8 mouse cellular contexts compared by ENCODE assay signal in the genomic region with DNA sequence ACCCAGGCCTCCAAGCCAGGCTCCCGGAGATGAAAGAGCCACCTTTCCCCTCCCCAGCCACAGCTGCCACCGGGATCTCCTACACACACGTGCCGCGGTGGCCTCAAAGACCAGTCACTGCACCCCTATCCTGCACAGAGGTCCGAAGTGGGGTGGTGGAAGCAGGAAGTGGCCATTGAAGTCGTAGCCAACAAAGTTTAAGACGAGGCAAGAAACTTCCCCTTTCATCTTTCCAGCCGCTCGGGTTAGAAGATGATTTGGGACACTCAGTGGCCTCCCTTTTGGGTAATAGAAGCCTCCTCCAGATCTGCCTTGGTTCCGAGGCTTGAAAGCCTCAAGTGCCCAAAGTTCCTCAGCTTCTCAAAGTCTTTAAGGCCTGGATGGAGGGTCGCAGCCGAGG. TPM values are rescaled to one million over a fixed set of nuclear protein-coding genes. Genes with fewer than 3 reads are reported as not detected.
DNase-seq lines count a peak whose midpoint lies in the region; ATAC-seq and TF ChIP-seq lines count a peak whose summit lies in the region.

No protein-coding gene starts in this region.

- no peaks in the 10 kb centered on the region for H3K27me3 ChIP-seq in heart, embryonic 14.5 days (ENCODE audit: control insufficient read depth, insufficient read depth, low read length)
- H3K27me3 ChIP-seq in G1E (ENCODE audit: insufficient read depth, low read length): no peaks in the 10 kb centered on the region
- no peaks in the 10 kb centered on the region for H3K27me3 ChIP-seq in forebrain, postnatal 0 days (ENCODE audit: insufficient read depth, low read length)

- H3K36me3 ChIP-seq in heart, embryonic 14.5 days (ENCODE audit: control insufficient read depth, insufficient read depth, low read length): no peaks in the 10 kb centered on the region
- H3K36me3 ChIP-seq in G1E (replicated peaks) (peaks cover 73% of the 10 kb centered on the region), macrophage (ENCODE audit: inconsistent target) (no peaks in the 10 kb centered on the region)
- H3K36me3 ChIP-seq in forebrain, postnatal 0 days (ENCODE audit: insufficient read depth): no peaks in the 10 kb centered on the region

- peak overlapping the region; percentile 99 for H3K4me2 ChIP-seq in heart, embryonic 14.5 days (ENCODE audit: low read length)
- peak overlapping the region; percentile 97 for H3K4me2 ChIP-seq in forebrain, postnatal 0 days (ENCODE audit: low read depth)

- peaks cover 80% of the 10 kb centered on the region for H3K79me2 ChIP-seq in macrophage (ENCODE audit: inconsistent target)

- peaks cover 56 to 68% of the 10 kb centered on the region in 2 experiments for H3K4me1 ChIP-seq in heart, embryonic 14.5 days (ENCODE audit: control insufficient read depth in 2 of 2, insufficient read depth in 2 of 2, low read length in 2 of 2)
- peaks cover 85% of the 10 kb centered on the region for H3K4me1 ChIP-seq in G1E (ENCODE audit: insufficient read depth, low read depth, low read length)
- peaks cover 27% of the 10 kb centered on the region for H3K4me1 ChIP-seq in forebrain, postnatal 0 days (ENCODE audit: insufficient read depth)

- H3K4me3 ChIP-seq in heart, embryonic 14.5 days (ENCODE audit: control insufficient read depth in 1 of 2, insufficient read depth in 1 of 2, low read depth in 1 of 2, low read length in 2 of 2): peak overlapping the region; percentile 63 to 83
- H3K4me3 ChIP-seq in G1E (ENCODE audit: low read depth, low read length): peak overlapping the region; percentile 81
- H3K4me3 ChIP-seq in forebrain, postnatal 0 days (ENCODE audit: low read depth, low read length): peak overlapping the region; percentile 78
- H3K4me3 ChIP-seq in macrophage (ENCODE audit: inconsistent target): peak overlapping the region; percentile 58

- WGBS in heart, embryonic 14.5 days: 5% methylated on average over 13 of the region's 13 CpGs
- WGBS in forebrain, postnatal 0 days: 2% methylated on average over 13 of the region's 13 CpGs
- 0% methylated on average over 13 of the region's 13 CpGs for WGBS in macrophage (ENCODE audit: missing documents)

- ATAC-seq in heart, embryonic 14.5 days (ENCODE audit: insufficient number of reproducible peaks, insufficient read depth, low FRiP score, low read depth): no peak
- ATAC-seq in G1E (ENCODE audit: extremely low read depth, insufficient number of reproducible peaks, low FRiP score, poor library complexity, severe bottlenecking): no peak
- ATAC-seq in forebrain, postnatal 0 days: no peak
- ATAC-seq in activated CD4-positive, CD25-positive, alpha-beta regulatory T cell, adult 4 months: no peak

- H3K9me3 ChIP-seq in heart, embryonic 14.5 days (ENCODE audit: control insufficient read depth, low read length): no peaks in the 10 kb centered on the region
- H3K9me3 ChIP-seq in G1E (replicated peaks): 0 out of 2 replicates have a peak, but pooled peaks cover 3% of the 10 kb centered on the region
- no peaks in the 10 kb centered on the region for H3K9me3 ChIP-seq in forebrain, postnatal 0 days (ENCODE audit: low read length)

- intact Hi-C loops in heart, postnatal 36 days (cut with DNase I): loop anchor here (1.0 kb wide), 2 partner anchors 16 to 26 kb away; partner anchors contain the start of gene Elmsan1

- TF ChIP-seq CTCF in G1E (IDR thresholded peaks at IDR 0.05; ENCODE audit: low read depth, low read length): no peak
- no peak for TF ChIP-seq CTCF in forebrain, postnatal 0 days (IDR thresholded peaks at IDR 0.05; ENCODE audit: low read depth)

- H3K27ac ChIP-seq in heart, embryonic 14.5 days (replicated peaks in 1 of 2; ENCODE audit: control insufficient read depth in 1 of 2, insufficient read depth in 1 of 2, low read depth in 2 of 2, low read length in 2 of 2): peak overlapping the region in 1 of 2 experiments; percentile 97; a peak in 2 of 4 replicates
- peak overlapping the region; percentile 95; the same call in 1 of the 2 replicates for H3K27ac ChIP-seq in forebrain, postnatal 0 days (ENCODE audit: low read depth, low read length)
- peak overlapping the region; percentile 68 for H3K27ac ChIP-seq in macrophage

- peak overlapping the region; percentile 93 for H3K9ac ChIP-seq in heart, embryonic 14.5 days (ENCODE audit: low read length)
- H3K9ac ChIP-seq in forebrain, postnatal 0 days: peak overlapping the region; percentile 79

- DNase-seq in heart, postnatal 36 days: no peak
- no peak for DNase-seq in G1E (ENCODE audit: low spot score)
- no peak for DNase-seq in forebrain, postnatal 0 days
- DNase-seq in adrenal gland, adult 18-20 months (ENCODE audit: low spot score in 2 of 2): no peak
- no peak for DNase-seq in left cerebral cortex, adult 9 months (ENCODE audit: low spot score in 2 of 2)

RNA-seq across cellular contexts. Expression of gene Elmsan1, which starts 26.4 kb away (rescaled TPM):
- polyA plus RNA-seq in heart, embryonic 14.5 days (2014; fragmentation: Nextera tagmentation; extraction: Ambion mirVana): 7.1 and 7.4 TPM in 2 replicates
- 10 to 100 TPM; 15.6 to 15.9 TPM for total RNA-seq in heart, postnatal 36 days (2021)
- 66.7 and 72.7 TPM in 2 replicates for total RNA-seq in G1E (2014; fragmentation: Nextera tagmentation)
- total RNA-seq in G1E (2017): 21.0 and 21.4 TPM in 2 replicates
- polyA plus RNA-seq in G1E (2012): 125 and 140 TPM in 2 replicates
- 7.0 and 7.9 TPM in 2 replicates for total RNA-seq in forebrain, postnatal 0 days (2014; rRNA removed)
- 2.2 and 2.5 TPM in 2 replicates for polyA plus RNA-seq in forebrain, postnatal 0 days (2015; fragmentation: Nextera tagmentation; extraction: Ambion mirVana)
- 100 to 1,000 TPM in 11 of 26 experiments, 10 to 100 TPM in 15; 35.5 to 286 (median 91.6) TPM for total RNA-seq in macrophage (2018; cell fraction: chromatin; rRNA removed)
- 10 to 100 TPM; 12.1 to 56.7 (median 24.1) TPM for total RNA-seq in macrophage (2018; cell fraction: cytosol; rRNA removed)
- 100 to 1,000 TPM in 4 of 26 experiments, 10 to 100 TPM in 22; 27.9 to 188 (median 59.0) TPM for total RNA-seq in macrophage (2018; cell fraction: nucleus; rRNA removed)
- 11.0 to 13.7 TPM (median 13.5 TPM) in 3 replicates for polyA plus RNA-seq in macrophage (2018)
- 10 to 100 TPM; 17.5 to 20.6 TPM for total RNA-seq in adrenal gland, adult 18-20 months (2021)
- 1 to 10 TPM; 6.8 to 7.1 TPM for polyA plus RNA-seq in activated CD4-positive, CD25-positive, alpha-beta regulatory T cell, adult 4 months (2017; shearing (Covaris generic))

RNA-seq across cellular contexts. Expression of gene Pnma1, which starts 44.0 kb away (rescaled TPM):
- 0.43 and 0.68 TPM in 2 replicates for polyA plus RNA-seq in heart, embryonic 14.5 days (2014; fragmentation: Nextera tagmentation; extraction: Ambion mirVana)
- under 1 TPM; 0.11 to 0.22 TPM for total RNA-seq in heart, postnatal 36 days (2021)
- total RNA-seq in G1E (2014; fragmentation: Nextera tagmentation): 0.58 and 0.83 TPM in 2 replicates
- total RNA-seq in G1E (2017): 0.76 and 1.5 TPM in 2 replicates
- polyA plus RNA-seq in G1E (2012): 0.14 TPM in 2 replicates
- total RNA-seq in forebrain, postnatal 0 days (2014; rRNA removed): 13.9 and 14.2 TPM in 2 replicates
- 9.3 and 12.0 TPM in 2 replicates for polyA plus RNA-seq in forebrain, postnatal 0 days (2015; fragmentation: Nextera tagmentation; extraction: Ambion mirVana)
- total RNA-seq in macrophage (2018; cell fraction: chromatin; rRNA removed): 10 to 100 TPM in 4 of 26 experiments, 1 to 10 TPM in 22; 1.5 to 28.6 (median 5.5) TPM
- under 1 TPM; 0.06 to 0.74 (median 0.29) TPM for total RNA-seq in macrophage (2018; cell fraction: cytosol; rRNA removed)
- total RNA-seq in macrophage (2018; cell fraction: nucleus; rRNA removed): 10 to 100 TPM in 5 of 26 experiments, 1 to 10 TPM in 20, under 1 TPM in 1; 0.96 to 33.0 (median 4.4) TPM
- polyA plus RNA-seq in macrophage (2018): 0.13 to 0.29 TPM (median 0.20 TPM) in 3 replicates
- under 1 TPM; 0.26 to 0.36 TPM for total RNA-seq in adrenal gland, adult 18-20 months (2021)
- not detected for polyA plus RNA-seq in activated CD4-positive, CD25-positive, alpha-beta regulatory T cell, adult 4 months (2017; shearing (Covaris generic))
